In the genomic region with DNA sequence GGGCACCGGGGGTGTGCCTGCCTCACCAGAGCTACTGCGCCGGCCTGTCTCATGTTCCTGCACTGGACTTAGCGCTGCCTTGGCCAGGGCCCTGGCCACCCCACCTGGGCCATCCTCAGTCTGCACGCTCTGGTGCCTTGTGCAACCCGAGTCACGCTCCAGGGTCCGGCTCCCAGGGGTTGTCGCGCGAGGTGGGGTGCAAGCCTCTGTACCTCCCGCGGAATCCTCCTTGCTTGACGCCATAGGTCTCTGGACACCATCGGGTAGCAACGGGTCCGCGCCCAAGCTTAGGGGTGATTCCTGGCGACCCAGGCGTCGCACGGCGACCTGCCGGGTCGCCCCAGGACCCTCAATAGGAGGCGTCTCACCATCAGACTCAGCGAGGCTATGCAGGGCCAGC, we compare ENCODE assay signal across 10 mouse cellular contexts. TPM values are rescaled to one million over a fixed set of nuclear protein-coding genes. Genes with fewer than 3 reads are reported as not detected.
A peak's percentile ranks its signal among the peaks of the same experiment; 100 is the strongest.
DNase-seq lines count a peak whose midpoint lies in the region; ATAC-seq and TF ChIP-seq lines count a peak whose summit lies in the region.
"Had no signal": no experiment of that assay in that cellular context is flagged by ENCODE, and none has a peak within 500 bp of the region (broad histone marks: within the 10 kb centered on the region; RNA-seq: fewer than 3 reads in every experiment).

No protein-coding gene starts in this region.

- H3K4me2 ChIP-seq in heart, embryonic 13.5 days: peak overlapping the region; percentile 94
- H3K4me2 ChIP-seq in forebrain, embryonic 14.5 days (ENCODE audit: low read length): peak overlapping the region; percentile 56
- peak overlapping the region; percentile 99 for H3K4me2 ChIP-seq in liver, embryonic 11.5 days

- no peak for TF ChIP-seq EP300 in MEL (IDR thresholded peaks at IDR 0.05; ENCODE audit: low read depth in 1 of 2, low read length in 2 of 2)

- no peak for ATAC-seq in heart, embryonic 13.5 days (ENCODE audit: extremely low read depth, insufficient number of reproducible peaks, low FRiP score, low TSS enrichment)
- ATAC-seq in forebrain, embryonic 14.5 days: no peak
- ATAC-seq in liver, embryonic 11.5 days (replicated peaks; ENCODE audit: low FRiP score): no peak
- no peak for ATAC-seq in erythroid progenitor cell, adult 5-6 weeks (replicated peaks; ENCODE audit: low FRiP score, poor library complexity, severe bottlenecking)
- ATAC-seq: Patski had no signal

- intact Hi-C loops in heart, postnatal 36 days (cut with DNase I): no loop called here

- peaks cover 18% of the 10 kb centered on the region for H3K4me1 ChIP-seq in heart, embryonic 13.5 days
- peaks cover 2 to 39% of the 10 kb centered on the region in 2 experiments; a peak in 3 of 4 replicates for H3K4me1 ChIP-seq in MEL (ENCODE audit: control insufficient read depth in 1 of 2, insufficient read depth in 2 of 2, low read length in 2 of 2)
- peaks cover 15% of the 10 kb centered on the region for H3K4me1 ChIP-seq in forebrain, embryonic 14.5 days (ENCODE audit: control insufficient read depth, insufficient read depth, low read length)
- peaks cover 23% of the 10 kb centered on the region for H3K4me1 ChIP-seq in liver, embryonic 11.5 days (replicated peaks; ENCODE audit: control insufficient read depth, insufficient read depth, low read length)

- peak overlapping the region; percentile 74; the same call in 1 of the 2 replicates for H3K9ac ChIP-seq in heart, embryonic 13.5 days
- peak overlapping the region; percentile 69 for H3K9ac ChIP-seq in MEL (ENCODE audit: control insufficient read depth, low read depth, low read length, poor library complexity, severe bottlenecking)
- H3K9ac ChIP-seq in forebrain, embryonic 14.5 days (ENCODE audit: low read length): no peak overlapping the region
- peak overlapping the region; percentile 64 for H3K9ac ChIP-seq in liver, embryonic 11.5 days (ENCODE audit: low read depth, low read length)

- peak overlapping the region; percentile 55 for H3K4me3 ChIP-seq in heart, embryonic 13.5 days
- H3K4me3 ChIP-seq in MEL (ENCODE audit: control insufficient read depth in 1 of 2, insufficient read depth in 1 of 2, low read depth in 2 of 2, low read length in 2 of 2): peak overlapping the region in 1 of 2 experiments; percentile 38; a peak in 1 of 4 replicates
- H3K4me3 ChIP-seq in forebrain, embryonic 14.5 days (ENCODE audit: low read depth, low read length): no peak overlapping the region
- peak overlapping the region; percentile 60 for H3K4me3 ChIP-seq in liver, embryonic 11.5 days (ENCODE audit: low read depth, low read length)

- no peak for DNase-seq in heart, postnatal 36 days
- DNase-seq in MEL (ENCODE audit: low read depth, low spot score): no peak
- no peak for DNase-seq in forebrain, embryonic 14.5 days (ENCODE audit: low spot score)
- no peak for DNase-seq in liver, embryonic 11.5 days (ENCODE audit: low spot score)
- DNase-seq in B cell, adult 2 months: no peak
- DNase-seq in right cerebral cortex, adult 2 months (ENCODE audit: low spot score in 2 of 2): no peak

- peaks cover 86% of the 10 kb centered on the region for H3K27me3 ChIP-seq in heart, embryonic 13.5 days (replicated peaks)
- no peaks in the 10 kb centered on the region for H3K27me3 ChIP-seq in MEL (ENCODE audit: control insufficient read depth in 1 of 2, insufficient read depth in 2 of 2, low read length in 2 of 2)
- H3K27me3 ChIP-seq in forebrain, embryonic 14.5 days (replicated peaks; ENCODE audit: control insufficient read depth, insufficient read depth, low read length): peaks cover 13% of the 10 kb centered on the region
- peaks cover 39% of the 10 kb centered on the region for H3K27me3 ChIP-seq in liver, embryonic 11.5 days (replicated peaks; ENCODE audit: control insufficient read depth, insufficient read depth, low read length)

- TF ChIP-seq POLR2A in MEL (IDR thresholded peaks at IDR 0.05; ENCODE audit: control insufficient read depth in 1 of 2, insufficient read depth in 1 of 2, low read depth in 1 of 2, low read length in 2 of 2, poor library complexity in 1 of 2): no peak

- TF ChIP-seq CTCF in MEL (IDR thresholded peaks at IDR 0.05 in 2 of 3, conservative IDR thresholded peaks at IDR 0.05 in 1 of 3; ENCODE audit: control insufficient read depth in 1 of 3, insufficient read depth in 1 of 3, low read depth in 2 of 3, low read length in 3 of 3, poor library complexity in 1 of 3, severe bottlenecking in 1 of 3): no peak

- 17% methylated on average over 27 of the region's 27 CpGs for WGBS in heart, embryonic 13.5 days
- WGBS in forebrain, embryonic 14.5 days: 29% methylated on average over 27 of the region's 27 CpGs
- WGBS in liver, embryonic 11.5 days: 27% methylated on average over 27 of the region's 27 CpGs

- H3K9me3 ChIP-seq in heart, embryonic 13.5 days: peaks cover 5% of the 10 kb centered on the region; the same call in 1 of the 2 replicates
- no peaks in the 10 kb centered on the region for H3K9me3 ChIP-seq in MEL (replicated peaks; ENCODE audit: insufficient read depth, low read length)
- 0 out of 2 replicates have a peak, but pooled peaks cover 4% of the 10 kb centered on the region for H3K9me3 ChIP-seq in forebrain, embryonic 14.5 days (replicated peaks; ENCODE audit: control insufficient read depth, low read length)
- no peaks in the 10 kb centered on the region for H3K9me3 ChIP-seq in liver, embryonic 11.5 days (ENCODE audit: control insufficient read depth, low read length)
- H3K9me3 ChIP-seq: megakaryocyte, embryonic 14.5 days had no signal

- no peak for TF ChIP-seq RAD21 in MEL (IDR thresholded peaks at IDR 0.05; ENCODE audit: low read depth, low read length)

- H3K36me3 ChIP-seq in heart, embryonic 13.5 days: no peaks in the 10 kb centered on the region
- peaks cover 0 to 31% of the 10 kb centered on the region in 2 experiments; a peak in 2 of 4 replicates for H3K36me3 ChIP-seq in MEL (ENCODE audit: control insufficient read depth in 1 of 2, insufficient read depth in 2 of 2, low read length in 2 of 2)
- H3K36me3 ChIP-seq in forebrain, embryonic 14.5 days (ENCODE audit: control insufficient read depth, insufficient read depth, low read length): peaks cover 67% of the 10 kb centered on the region
- H3K36me3 ChIP-seq in liver, embryonic 11.5 days (ENCODE audit: control insufficient read depth, insufficient read depth, low read length): no peaks in the 10 kb centered on the region

- H3K27ac ChIP-seq in heart, embryonic 13.5 days (replicated peaks): no peak overlapping the region
- H3K27ac ChIP-seq in MEL (ENCODE audit: control insufficient read depth, low read depth, low read length): peak overlapping the region; percentile 96
- no peak overlapping the region for H3K27ac ChIP-seq in forebrain, embryonic 14.5 days (ENCODE audit: low read depth, low read length)
- H3K27ac ChIP-seq in liver, embryonic 11.5 days (ENCODE audit: low read depth, low read length): no peak overlapping the region

- peaks cover 35% of the 10 kb centered on the region for H3K79me2 ChIP-seq in MEL (ENCODE audit: control insufficient read depth, insufficient read depth, low read length, poor library complexity)

RNA-seq across cellular contexts. Expression of a gene that starts 4.0 kb away (rescaled TPM):
- 5.3 and 5.9 TPM in 2 replicates for polyA plus RNA-seq in heart, embryonic 13.5 days (2015; fragmentation: Nextera tagmentation; extraction: Ambion mirVana)
- total RNA-seq in heart, postnatal 36 days (2021): 10 to 100 TPM in 1 of 2 experiments, 1 to 10 TPM in 1; 7.3 to 11.7 TPM
- total RNA-seq in MEL (2012; rRNA removed): 53.7 and 62.3 TPM in 2 replicates
- polyA plus RNA-seq in MEL (2012; ENCODE audit: insufficient read depth in 1 of 2, insufficient read length in 2 of 2, low read depth in 1 of 2, low replicate concordance in 2 of 2, missing spikeins in 1 of 2): 10 to 100 TPM in 1 of 2 experiments, not detected in 1; 83.4 TPM
- 4.8 and 5.5 TPM in 2 replicates for polyA plus RNA-seq in forebrain, embryonic 14.5 days (2014; fragmentation: Nextera tagmentation; extraction: Ambion mirVana)
- polyA plus RNA-seq in liver, embryonic 11.5 days (2014; fragmentation: Nextera tagmentation; extraction: Ambion mirVana): 11.5 and 12.7 TPM in 2 replicates
- total RNA-seq in erythroid progenitor cell, adult 5-6 weeks (2015; ENCODE audit: low replicate concordance): 32.7 and 33.2 TPM in 2 replicates
- 74.6 and 78.4 TPM in 2 replicates for total RNA-seq in erythroid progenitor cell, adult 5-6 weeks (2017; ENCODE audit: low replicate concordance)

RNA-seq across cellular contexts. Expression of a gene that starts 10.7 kb away (rescaled TPM):
- polyA plus RNA-seq in heart, embryonic 13.5 days (2015; fragmentation: Nextera tagmentation; extraction: Ambion mirVana): 4.9 and 15.6 TPM in 2 replicates
- total RNA-seq in heart, postnatal 36 days (2021): not detected
- total RNA-seq in MEL (2012; rRNA removed): 178 and 234 TPM in 2 replicates
- polyA plus RNA-seq in MEL (2012; ENCODE audit: insufficient read depth in 1 of 2, insufficient read length in 2 of 2, low read depth in 1 of 2, low replicate concordance in 2 of 2, missing spikeins in 1 of 2): 100 to 1,000 TPM in 1 of 2 experiments, not detected in 1; 262 TPM
- polyA plus RNA-seq in forebrain, embryonic 14.5 days (2014; fragmentation: Nextera tagmentation; extraction: Ambion mirVana): 0.74 and 0.99 TPM in 2 replicates
- 458 and 504 TPM in 2 replicates for polyA plus RNA-seq in liver, embryonic 11.5 days (2014; fragmentation: Nextera tagmentation; extraction: Ambion mirVana)
- total RNA-seq in erythroid progenitor cell, adult 5-6 weeks (2015; ENCODE audit: low replicate concordance): 262 and 325 TPM in 2 replicates
- total RNA-seq in erythroid progenitor cell, adult 5-6 weeks (2017; ENCODE audit: low replicate concordance): 240 and 399 TPM in 2 replicates

RNA-seq across cellular contexts. Expression of a gene that starts 18.7 kb away (rescaled TPM):
- polyA plus RNA-seq in heart, embryonic 13.5 days (2015; fragmentation: Nextera tagmentation; extraction: Ambion mirVana): 31.0 and 37.5 TPM in 2 replicates
- 10 to 100 TPM; 71.3 to 77.2 TPM for total RNA-seq in heart, postnatal 36 days (2021)
- 9.7 and 10.7 TPM in 2 replicates for total RNA-seq in MEL (2012; rRNA removed)
- 10 to 100 TPM in 1 of 2 experiments, not detected in 1; 17.3 TPM for polyA plus RNA-seq in MEL (2012; ENCODE audit: insufficient read depth in 1 of 2, insufficient read length in 2 of 2, low read depth in 1 of 2, low replicate concordance in 2 of 2, missing spikeins in 1 of 2)
- 27.1 and 30.0 TPM in 2 replicates for polyA plus RNA-seq in forebrain, embryonic 14.5 days (2014; fragmentation: Nextera tagmentation; extraction: Ambion mirVana)
- 53.5 and 56.7 TPM in 2 replicates for polyA plus RNA-seq in liver, embryonic 11.5 days (2014; fragmentation: Nextera tagmentation; extraction: Ambion mirVana)
- total RNA-seq in erythroid progenitor cell, adult 5-6 weeks (2015; ENCODE audit: low replicate concordance): 16.9 and 36.9 TPM in 2 replicates
- 22.8 and 26.2 TPM in 2 replicates for total RNA-seq in erythroid progenitor cell, adult 5-6 weeks (2017; ENCODE audit: low replicate concordance)

RNA-seq across cellular contexts. Expression of a gene that starts 24.8 kb away (rescaled TPM):
- 0.11 and 0.19 TPM in 2 replicates for polyA plus RNA-seq in heart, embryonic 13.5 days (2015; fragmentation: Nextera tagmentation; extraction: Ambion mirVana)
- total RNA-seq in heart, postnatal 36 days (2021): under 1 TPM; 0.11 to 0.14 TPM
- 0.49 and 0.77 TPM in 2 replicates for total RNA-seq in MEL (2012; rRNA removed)
- 1 to 10 TPM in 1 of 2 experiments, not detected in 1; 4.5 TPM for polyA plus RNA-seq in MEL (2012; ENCODE audit: insufficient read depth in 1 of 2, insufficient read length in 2 of 2, low read depth in 1 of 2, low replicate concordance in 2 of 2, missing spikeins in 1 of 2)
- polyA plus RNA-seq in forebrain, embryonic 14.5 days (2014; fragmentation: Nextera tagmentation; extraction: Ambion mirVana): 24.5 and 40.2 TPM in 2 replicates
- polyA plus RNA-seq in liver, embryonic 11.5 days (2014; fragmentation: Nextera tagmentation; extraction: Ambion mirVana): 0.14 and 0.29 TPM in 2 replicates
- not detected in 2 replicates for total RNA-seq in erythroid progenitor cell, adult 5-6 weeks (2015; ENCODE audit: low replicate concordance)
- not detected in 2 replicates for total RNA-seq in erythroid progenitor cell, adult 5-6 weeks (2017; ENCODE audit: low replicate concordance)

RNA-seq across cellular contexts. Expression of a gene that starts 34.4 kb away (rescaled TPM):
- 0.17 and 0.32 TPM in 2 replicates for polyA plus RNA-seq in heart, embryonic 13.5 days (2015; fragmentation: Nextera tagmentation; extraction: Ambion mirVana)
- not detected for total RNA-seq in heart, postnatal 36 days (2021)
- total RNA-seq in MEL (2012; rRNA removed): 0.08 TPM in 1 of 2 replicates, not detected in the other
- under 1 TPM in 1 of 2 experiments, not detected in 1; 0.11 TPM for polyA plus RNA-seq in MEL (2012; ENCODE audit: insufficient read depth in 1 of 2, insufficient read length in 2 of 2, low read depth in 1 of 2, low replicate concordance in 2 of 2, missing spikeins in 1 of 2)
- polyA plus RNA-seq in forebrain, embryonic 14.5 days (2014; fragmentation: Nextera tagmentation; extraction: Ambion mirVana): 0.47 and 0.73 TPM in 2 replicates
- polyA plus RNA-seq in liver, embryonic 11.5 days (2014; fragmentation: Nextera tagmentation; extraction: Ambion mirVana): 0.22 and 0.49 TPM in 2 replicates
- not detected in 2 replicates for total RNA-seq in erythroid progenitor cell, adult 5-6 weeks (2015; ENCODE audit: low replicate concordance)
- total RNA-seq in erythroid progenitor cell, adult 5-6 weeks (2017; ENCODE audit: low replicate concordance): not detected in 2 replicates
